Mouse (Mus musculus) embryonic stem cell, embryonic (primary cell): ENCODE measurements at regions not wholly inside any gene's neighbourhood (a gene's known extent, or its start where the extent isn't known, plus 50 kb on each side); places are given as distances from the start of the nearest gene placed in this dataset.

Experiments used
- CTCF ChIA-PET, 4 experiments: fragments of 300-600 bp in 2 of 4; fragments of 350-600 bp in 2 of 4; sonication (Branson Sonifier 250); formaldehyde crosslinking; loops; one replicate each; lab custom pipeline; 2022; ENCODE audit warnings: inconsistent platforms in 2 of 4; lab: Charles Lee
- POLR2A ChIA-PET, 4 experiments: fragments of 300-600 bp in 2 of 4; fragments of 350-600 bp in 2 of 4; sonication (Branson Sonifier 250); formaldehyde crosslinking; loops; one replicate each; lab custom pipeline; 2022; ENCODE audit warnings: antibody characterized with exemption in 4 of 4, inconsistent platforms in 1 of 4; lab: Charles Lee

GRCm38 (mm10) chr14:76271190-76271589, 143.6 kb upstream of the Tsc22d1 start:
- ChIA-PET POLR2A (interaction anchor here in 3 of 4 experiments (0.6 to 1.5 kb wide), 6 partner anchors 11 to 201 kb away, joined by 3 read pairs; no protein-coding TSS in a partner anchor), CTCF (interaction anchor here in 1 of 4 experiments (1.3 kb wide), 1 partner anchor 155 kb away, joined by 3 read pairs; no protein-coding TSS in a partner anchor)

- ChIA-PET CTCF (interaction anchor here in 1 of 4 experiments (1.1 kb wide), 1 partner anchor 9 kb away, joined by 3 read pairs; no protein-coding TSS in a partner anchor), POLR2A (interaction anchor here in 1 of 4 experiments (1.5 kb wide), 1 partner anchor 10 kb away, joined by 3 read pairs; no protein-coding TSS in a partner anchor)
Measured at GRCm38 (mm10) chr14:76272840-76273239, 141.9 kb upstream of the Tsc22d1 start.

- POLR2A ChIA-PET = interaction anchor here in 3 of 4 experiments (0.5 to 2.2 kb wide), 17 partner anchors 10 to 800 kb away, joined by 3 to 15 read pairs (median 4); partner anchors contain the start of gene Tsc22d1 (in 1 of the 3)
Measured at GRCm38 (mm10) chr14:76276655-76277054, 138.1 kb upstream of the Tsc22d1 start.

GRCm38 (mm10) chr14:76278751-76279450, 135.9 kb upstream of the Tsc22d1 start:
- ChIA-PET POLR2A (interaction anchor here in 3 of 4 experiments (0.5 to 2.8 kb wide), 22 partner anchors 9 to 424 kb away, joined by 3 to 9 read pairs (median 4); partner anchors contain the start of gene Tsc22d1 (in 1 of the 3)), CTCF (interaction anchor here in 1 of 4 experiments (1.6 kb wide), 1 partner anchor 11 kb away, joined by 4 read pairs; no protein-coding TSS in a partner anchor)

More at GRCm38 (mm10) chr14:76276655-76277054, 138.1 kb upstream of the Tsc22d1 start:
- CTCF ChIA-PET = interaction anchor here in 1 of 4 experiments (0.7 kb wide), 1 partner anchor 11 kb away, joined by 5 read pairs; no protein-coding TSS in a partner anchor

GRCm38 (mm10) chr14:76279561-76279960, 135.2 kb upstream of the Tsc22d1 start:
- ChIA-PET POLR2A (interaction anchor here in 3 of 4 experiments (0.5 to 2.8 kb wide), 17 partner anchors 9 to 226 kb away, joined by 3 to 9 read pairs (median 4); partner anchors contain the start of gene Tsc22d1 (in 1 of the 3)), CTCF (interaction anchor here in 1 of 4 experiments (1.6 kb wide), 1 partner anchor 12 kb away, joined by 4 read pairs; no protein-coding TSS in a partner anchor)

- ChIA-PET CTCF (no interaction called here), POLR2A (interaction anchor here in 1 of 4 experiments (0.7 to 1.5 kb wide), 4 partner anchors 10 to 185 kb away, joined by 3 read pairs; no protein-coding TSS in a partner anchor)
Measured at GRCm38 (mm10) chr14:76281867-76282266, 132.9 kb upstream of the Tsc22d1 start.

- POLR2A ChIA-PET = interaction anchor here in 1 of 4 experiments (2.0 to 2.4 kb wide), 3 partner anchors 9 to 20 kb away, joined by 8 to 12 read pairs (median 9); no protein-coding TSS in a partner anchor
- CTCF ChIA-PET = no interaction called here
Measured at GRCm38 (mm10) chr14:76287768-76288167, 127.0 kb upstream of the Tsc22d1 start.

GRCm38 (mm10) chr14:76290401-76291018, 124.3 kb upstream of the Tsc22d1 start:
- POLR2A ChIA-PET = interaction anchor here in 2 of 4 experiments (0.9 to 1.7 kb wide), 9 partner anchors 11 to 180 kb away, joined by 3 to 6 read pairs (median 4); partner anchors contain the start of gene Tsc22d1 (in 2 of the 2)
- CTCF ChIA-PET = interaction anchor here in 1 of 4 experiments (0.6 kb wide), 1 partner anchor 139 kb away, joined by 4 read pairs; no protein-coding TSS in a partner anchor

GRCm38 (mm10) chr14:76292211-76292610, 122.5 kb upstream of the Tsc22d1 start:
- POLR2A ChIA-PET = interaction anchor here in 1 of 4 experiments (0.7 to 0.8 kb wide), 2 partner anchors 9 to 54 kb away, joined by 3 read pairs; no protein-coding TSS in a partner anchor
- CTCF ChIA-PET = no interaction called here

GRCm38 (mm10) chr14:76295411-76296169, 119.2 kb upstream of the Tsc22d1 start:
- CTCF ChIA-PET = no interaction called here
- POLR2A ChIA-PET = interaction anchor here in 2 of 4 experiments (0.7 to 1.4 kb wide), 2 partner anchors 9 to 210 kb away, joined by 3 to 4 read pairs; no protein-coding TSS in a partner anchor

GRCm38 (mm10) chr14:76297864-76298263, 116.9 kb upstream of the Tsc22d1 start:
- ChIA-PET POLR2A (interaction anchor here in 2 of 4 experiments (0.9 to 1.3 kb wide), 2 partner anchors 19 to 116 kb away, joined by 3 read pairs; no protein-coding TSS in a partner anchor), CTCF (no interaction called here)

- ChIA-PET POLR2A (interaction anchor here in 2 of 4 experiments (0.7 to 2.0 kb wide), 5 partner anchors 10 to 140 kb away, joined by 3 to 8 read pairs (median 4); no protein-coding TSS in a partner anchor), CTCF (interaction anchor here in 1 of 4 experiments (1.0 kb wide), 1 partner anchor 136 kb away, joined by 3 read pairs; no protein-coding TSS in a partner anchor)
Measured at GRCm38 (mm10) chr14:76302322-76302991, 112.3 kb upstream of the Tsc22d1 start.

GRCm38 (mm10) chr14:76307603-76308002, 107.2 kb upstream of the Tsc22d1 start:
- POLR2A ChIA-PET = no interaction called here

GRCm38 (mm10) chr14:76308188-76308812, 106.5 kb upstream of the Tsc22d1 start:
- ChIA-PET POLR2A (interaction anchor here in 1 of 4 experiments (0.6 kb wide), 1 partner anchor 153 kb away, joined by 5 read pairs; no protein-coding TSS in a partner anchor), CTCF (no interaction called here)

More at GRCm38 (mm10) chr14:76307603-76308002, 107.2 kb upstream of the Tsc22d1 start:
- CTCF ChIA-PET = no interaction called here

GRCm38 (mm10) chr14:76309606-76310005, 105.2 kb upstream of the Tsc22d1 start:
- CTCF ChIA-PET = no interaction called here
- POLR2A ChIA-PET = interaction anchor here in 2 of 4 experiments (0.6 to 0.7 kb wide), 2 partner anchors 84 to 476 kb away, joined by 3 read pairs; no protein-coding TSS in a partner anchor

GRCm38 (mm10) chr14:76310278-76310677, 104.5 kb upstream of the Tsc22d1 start:
- ChIA-PET CTCF (no interaction called here), POLR2A (interaction anchor here in 2 of 4 experiments (0.6 to 0.7 kb wide), 2 partner anchors 85 to 477 kb away, joined by 3 read pairs; no protein-coding TSS in a partner anchor)
